Mouse (Mus musculus) lung, adult 2 months (tissue): ENCODE measurements around the gene Psrc1.

Source experiments
- CTCF ChIP-seq: fragments of 200-500 bp; IDR thresholded peaks from 2 replicates; pipeline ENCODE4 v1.5.1; 2011; ENCODE audit warnings: mild to moderate bottlenecking, low read length, control low read depth; ENCODE audit not compliant: insufficient read depth
- POLR2A ChIP-seq: fragments of 200-500 bp; IDR thresholded peaks from 2 replicates; pipeline ENCODE4 v1.6.1; 2011; ENCODE audit warnings: low read depth, mild to moderate bottlenecking, control low read depth, low read length, borderline replicate concordance; ENCODE audit errors: extremely low read depth

DNA sequence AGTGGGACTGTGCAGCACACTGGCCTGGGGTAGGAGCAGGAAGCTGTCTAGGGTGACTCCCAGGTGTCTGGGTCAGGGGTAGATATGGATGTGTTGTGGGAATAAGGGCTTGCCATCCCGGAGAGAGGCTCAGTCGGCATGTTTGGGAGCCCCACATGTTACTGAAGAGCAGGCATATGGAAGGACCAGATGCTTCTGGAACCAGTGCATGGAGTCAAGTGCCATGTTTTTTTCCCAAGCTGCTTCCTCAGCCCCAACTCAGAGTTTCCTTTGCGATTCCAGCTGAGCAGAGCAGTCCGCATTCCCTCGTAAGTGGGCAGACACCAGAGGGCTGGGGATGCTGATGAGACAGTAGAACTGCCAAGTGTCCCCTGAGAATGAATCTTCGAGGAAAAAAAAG, 39.4 kb downstream of the Psrc1 start:
- TF ChIP-seq POLR2A (no peak), CTCF (no peak)
